Mouse (Mus musculus) ES-CJ7 (cell line): ENCODE data around the gene Prkn.

Experiments used
- DNase-seq: peaks from one replicate; pipeline ENCODE4 v3.0.0; 2011; ENCODE audit warnings: low read depth, low spot score

The Prkn gene

GRCm38 (mm10) chr17:10840148-10840707 is at the start of gene Prkn, which contains the start of gene Pacrg:
Gene Prkn, plus strand, starts transcription at chr17:10840384.
Gene Pacrg, minus strand, starts transcription at chr17:10840311.
- peak; percentile 97 for DNase-seq

- DNase-seq: no peak
Measured at GRCm38 (mm10) chr17:10791661-10792060, 48.5 kb upstream of the Prkn start.

- DNase-seq: no peak
Measured at GRCm38 (mm10) chr17:10806692-10807091, 33.5 kb upstream of the Prkn start.

GRCm38 (mm10) chr17:10807261-10807998 is 32.8 kb upstream of the Prkn start:
- DNase-seq: no peak

- no peak for DNase-seq
Measured at GRCm38 (mm10) chr17:10808571-10808970, 31.6 kb upstream of the Prkn start.

- DNase-seq: no peak
Measured at GRCm38 (mm10) chr17:10818971-10819370, 21.2 kb upstream of the Prkn start.

- peak; percentile 79 for DNase-seq
Measured at GRCm38 (mm10) chr17:10840731-10841201, 582 bp downstream of the Prkn start.

- no peak for DNase-seq
Measured at GRCm38 (mm10) chr17:10854207-10854606, 14.0 kb downstream of the Prkn start.

GRCm38 (mm10) chr17:10874208-10875187 is 34.3 kb downstream of the Prkn start:
- no peak for DNase-seq

GRCm38 (mm10) chr17:10878986-10879385 is 38.8 kb downstream of the Prkn start:
- no peak for DNase-seq

- no peak for DNase-seq
Measured at GRCm38 (mm10) chr17:10882260-10882659, 42.1 kb downstream of the Prkn start.

GRCm38 (mm10) chr17:10887924-10888323 is 47.7 kb downstream of the Prkn start:
- no peak for DNase-seq

GRCm38 (mm10) chr17:10901686-10902228 is 61.6 kb downstream of the Prkn start:
- no peak for DNase-seq

GRCm38 (mm10) chr17:10936698-10937097 is 96.5 kb downstream of the Prkn start:
- no peak for DNase-seq

GRCm38 (mm10) chr17:10937844-10938243 is 97.7 kb downstream of the Prkn start:
- DNase-seq: peak; percentile 2

- DNase-seq: no peak
Measured at GRCm38 (mm10) chr17:10938755-10939154, 98.6 kb downstream of the Prkn start.

- DNase-seq: no peak
Measured at GRCm38 (mm10) chr17:10946552-10946951, 106.4 kb downstream of the Prkn start.

GRCm38 (mm10) chr17:10947614-10948013 is 107.4 kb downstream of the Prkn start:
- DNase-seq: no peak

GRCm38 (mm10) chr17:10959066-10959864 is 119.1 kb downstream of the Prkn start:
- DNase-seq: no peak

GRCm38 (mm10) chr17:10962151-10962550 is 122.0 kb downstream of the Prkn start:
- DNase-seq: no peak

GRCm38 (mm10) chr17:10982136-10982535 is 142.0 kb downstream of the Prkn start:
- DNase-seq: no peak
